Mouse (Mus musculus): ENCODE measurements at regions not wholly inside any gene's neighbourhood (a gene's known extent, or its start where the extent isn't known, plus 50 kb on each side); places are given as distances from the start of the nearest gene placed in this dataset.

GRCm38 (mm10) chr16:50877926-50878325 is 287.0 kb upstream of the Ccdc54 start:
- 65% methylated on average over 3 of the region's 3 CpGs for WGBS
- TF ChIP-seq POLR2A (IDR thresholded peaks at IDR 0.05; ENCODE audit: control insufficient read depth, extremely low read depth, insufficient read depth, low read length, poor library complexity), result no peak
- TF ChIP-seq CTCF (IDR thresholded peaks at IDR 0.05; ENCODE audit: borderline replicate concordance, control insufficient read depth, extremely low read depth, insufficient read depth, low read length, poor library complexity), result no peak
- Histone ChIP-seq H3K27me3 (ENCODE audit: control insufficient read depth, insufficient read depth, low read length) (no peaks in the 10 kb centered on the region), H3K4me1 (replicated peaks; ENCODE audit: control insufficient read depth, insufficient read depth, low read length) (no peaks in the 10 kb centered on the region), H3K4me3 (ENCODE audit: control insufficient read depth, insufficient read depth, low read length) (no peak overlapping the region), H3K36me3 (ENCODE audit: control insufficient read depth, insufficient read depth, low read length) (no peaks in the 10 kb centered on the region), H3K27ac (ENCODE audit: control insufficient read depth, insufficient read depth, low read length) (no peak overlapping the region)
- no peak for DNase-seq

- H3K27me3 ChIP-seq (ENCODE audit: control insufficient read depth, insufficient read depth, low read length), result no peaks in the 10 kb centered on the region
- DNase-seq, result no peak
- no peak overlapping the region for H3K27ac ChIP-seq (ENCODE audit: control insufficient read depth, insufficient read depth, low read length)
- H3K36me3 ChIP-seq (ENCODE audit: control insufficient read depth, insufficient read depth, low read length), result no peaks in the 10 kb centered on the region
- no peak overlapping the region for H3K4me3 ChIP-seq (ENCODE audit: control insufficient read depth, insufficient read depth, low read length)
- 94% methylated on average over 4 of the region's 4 CpGs for WGBS
- TF ChIP-seq POLR2A (IDR thresholded peaks at IDR 0.05; ENCODE audit: control insufficient read depth, extremely low read depth, insufficient read depth, low read length, poor library complexity) (no peak), CTCF (IDR thresholded peaks at IDR 0.05; ENCODE audit: borderline replicate concordance, control insufficient read depth, extremely low read depth, insufficient read depth, low read length, poor library complexity) (no peak)
- no peaks in the 10 kb centered on the region for H3K4me1 ChIP-seq (replicated peaks; ENCODE audit: control insufficient read depth, insufficient read depth, low read length)
These were observed 280.4 kb upstream of the Ccdc54 start for GRCm38 (mm10) chr16:50871318-50871717.

GRCm38 (mm10) chr16:50863565-50863964 is 272.6 kb upstream of the Ccdc54 start:
- Histone ChIP-seq H3K4me3 (ENCODE audit: control insufficient read depth, insufficient read depth, low read length) (no peak overlapping the region), H3K36me3 (ENCODE audit: control insufficient read depth, insufficient read depth, low read length) (no peaks in the 10 kb centered on the region), H3K27me3 (ENCODE audit: control insufficient read depth, insufficient read depth, low read length) (no peaks in the 10 kb centered on the region), H3K4me1 (replicated peaks; ENCODE audit: control insufficient read depth, insufficient read depth, low read length) (no peaks in the 10 kb centered on the region), H3K27ac (ENCODE audit: control insufficient read depth, insufficient read depth, low read length) (no peak overlapping the region)
- no peak for TF ChIP-seq CTCF (IDR thresholded peaks at IDR 0.05; ENCODE audit: borderline replicate concordance, control insufficient read depth, extremely low read depth, insufficient read depth, low read length, poor library complexity)
- no peak for TF ChIP-seq POLR2A (IDR thresholded peaks at IDR 0.05; ENCODE audit: control insufficient read depth, extremely low read depth, insufficient read depth, low read length, poor library complexity)
- DNase-seq, result no peak
- 93% methylated on average over 5 of the region's 5 CpGs for WGBS

- Histone ChIP-seq H3K27ac (ENCODE audit: control insufficient read depth, insufficient read depth, low read length) (no peak overlapping the region), H3K4me1 (replicated peaks; ENCODE audit: control insufficient read depth, insufficient read depth, low read length) (no peaks in the 10 kb centered on the region), H3K36me3 (ENCODE audit: control insufficient read depth, insufficient read depth, low read length) (no peaks in the 10 kb centered on the region), H3K4me3 (ENCODE audit: control insufficient read depth, insufficient read depth, low read length) (no peak overlapping the region), H3K27me3 (ENCODE audit: control insufficient read depth, insufficient read depth, low read length) (no peaks in the 10 kb centered on the region)
- WGBS, result 97% methylated on average over 1 of the region's 1 CpGs
- TF ChIP-seq POLR2A (IDR thresholded peaks at IDR 0.05; ENCODE audit: control insufficient read depth, extremely low read depth, insufficient read depth, low read length, poor library complexity), result no peak
- TF ChIP-seq CTCF (IDR thresholded peaks at IDR 0.05; ENCODE audit: borderline replicate concordance, control insufficient read depth, extremely low read depth, insufficient read depth, low read length, poor library complexity), result no peak
- DNase-seq, result no peak
These were observed 268.6 kb upstream of the Ccdc54 start for GRCm38 (mm10) chr16:50859513-50859912.

GRCm38 (mm10) chr16:50852081-50852480 is 261.1 kb upstream of the Ccdc54 start:
- no peak for DNase-seq
- no peak for TF ChIP-seq POLR2A (IDR thresholded peaks at IDR 0.05; ENCODE audit: control insufficient read depth, extremely low read depth, insufficient read depth, low read length, poor library complexity)
- no peak for TF ChIP-seq CTCF (IDR thresholded peaks at IDR 0.05; ENCODE audit: borderline replicate concordance, control insufficient read depth, extremely low read depth, insufficient read depth, low read length, poor library complexity)
- Histone ChIP-seq H3K36me3 (ENCODE audit: control insufficient read depth, insufficient read depth, low read length) (no peaks in the 10 kb centered on the region), H3K27me3 (ENCODE audit: control insufficient read depth, insufficient read depth, low read length) (no peaks in the 10 kb centered on the region), H3K4me3 (ENCODE audit: control insufficient read depth, insufficient read depth, low read length) (no peak overlapping the region), H3K4me1 (replicated peaks; ENCODE audit: control insufficient read depth, insufficient read depth, low read length) (no peaks in the 10 kb centered on the region), H3K27ac (ENCODE audit: control insufficient read depth, insufficient read depth, low read length) (no peak overlapping the region)
- WGBS, result 91% methylated on average over 5 of the region's 5 CpGs

GRCm38 (mm10) chr16:50847693-50848092 is 256.7 kb upstream of the Ccdc54 start:
- TF ChIP-seq CTCF (IDR thresholded peaks at IDR 0.05; ENCODE audit: borderline replicate concordance, control insufficient read depth, extremely low read depth, insufficient read depth, low read length, poor library complexity), result no peak
- Histone ChIP-seq H3K4me1 (replicated peaks; ENCODE audit: control insufficient read depth, insufficient read depth, low read length) (no peaks in the 10 kb centered on the region), H3K4me3 (ENCODE audit: control insufficient read depth, insufficient read depth, low read length) (no peak overlapping the region), H3K27me3 (ENCODE audit: control insufficient read depth, insufficient read depth, low read length) (no peaks in the 10 kb centered on the region), H3K36me3 (ENCODE audit: control insufficient read depth, insufficient read depth, low read length) (no peaks in the 10 kb centered on the region), H3K27ac (ENCODE audit: control insufficient read depth, insufficient read depth, low read length) (no peak overlapping the region)
- WGBS, result 54% methylated on average over 2 of the region's 2 CpGs
- no peak for DNase-seq

GRCm38 (mm10) chr16:50846505-50846904 is 255.6 kb upstream of the Ccdc54 start:
- no peak overlapping the region for H3K4me3 ChIP-seq (ENCODE audit: control insufficient read depth, insufficient read depth, low read length)
- no peaks in the 10 kb centered on the region for H3K4me1 ChIP-seq (replicated peaks; ENCODE audit: control insufficient read depth, insufficient read depth, low read length)
- 86% methylated on average over 4 of the region's 4 CpGs for WGBS
- H3K36me3 ChIP-seq (ENCODE audit: control insufficient read depth, insufficient read depth, low read length), result no peaks in the 10 kb centered on the region
- no peak for DNase-seq
- no peak overlapping the region for H3K27ac ChIP-seq (ENCODE audit: control insufficient read depth, insufficient read depth, low read length)
- TF ChIP-seq CTCF (IDR thresholded peaks at IDR 0.05; ENCODE audit: borderline replicate concordance, control insufficient read depth, extremely low read depth, insufficient read depth, low read length, poor library complexity) (no peak), POLR2A (IDR thresholded peaks at IDR 0.05; ENCODE audit: control insufficient read depth, extremely low read depth, insufficient read depth, low read length, poor library complexity) (no peak)
- no peaks in the 10 kb centered on the region for H3K27me3 ChIP-seq (ENCODE audit: control insufficient read depth, insufficient read depth, low read length)
